Mouse (Mus musculus): Measurements from ENCODE around the gene Fam163a. TPM values are rescaled to one million over a fixed set of nuclear protein-coding genes. Genes with fewer than 3 reads are reported as not detected.

Gene Fam163a
- polyA plus RNA-seq, 1 experiment from 2014 or later = 7.7 TPM

DNA sequence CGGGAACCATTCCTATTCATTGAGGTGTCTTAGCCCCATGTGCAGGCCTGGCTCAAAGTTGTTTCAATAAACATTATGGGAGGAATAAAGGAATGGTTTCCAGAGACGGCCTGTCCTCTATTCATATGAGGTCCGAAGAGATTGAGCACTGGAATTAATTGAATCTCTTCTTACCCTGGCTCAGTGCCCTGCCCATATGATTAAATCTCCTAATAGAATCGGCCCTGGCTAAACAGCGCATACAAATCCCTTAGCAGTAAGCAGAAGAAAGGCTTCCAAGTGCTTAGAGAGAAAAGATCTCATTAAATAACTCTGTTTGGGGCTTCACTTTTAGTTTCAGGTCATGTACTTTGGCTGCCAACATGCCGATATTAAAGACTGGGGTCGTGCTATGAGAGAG lies 12.0 kb downstream of the Fam163a start:
- H3K36me3 ChIP-seq = no peaks in the 10 kb centered on the region
- H3K27ac ChIP-seq = no peak overlapping the region
- H3K9me3 ChIP-seq = no peaks in the 10 kb centered on the region
- 78% methylated on average over 7 of the region's 7 CpGs for WGBS
- H3K4me3 ChIP-seq = no peak overlapping the region
- H3K4me1 ChIP-seq (replicated peaks) = peaks cover 13% of the 10 kb centered on the region; the same call in 1 of the 2 replicates
- DNase-seq (ENCODE audit: low spot score) = no peak
- no peaks in the 10 kb centered on the region for H3K27me3 ChIP-seq (ENCODE audit: insufficient read depth, poor library complexity, severe bottlenecking)

DNA sequence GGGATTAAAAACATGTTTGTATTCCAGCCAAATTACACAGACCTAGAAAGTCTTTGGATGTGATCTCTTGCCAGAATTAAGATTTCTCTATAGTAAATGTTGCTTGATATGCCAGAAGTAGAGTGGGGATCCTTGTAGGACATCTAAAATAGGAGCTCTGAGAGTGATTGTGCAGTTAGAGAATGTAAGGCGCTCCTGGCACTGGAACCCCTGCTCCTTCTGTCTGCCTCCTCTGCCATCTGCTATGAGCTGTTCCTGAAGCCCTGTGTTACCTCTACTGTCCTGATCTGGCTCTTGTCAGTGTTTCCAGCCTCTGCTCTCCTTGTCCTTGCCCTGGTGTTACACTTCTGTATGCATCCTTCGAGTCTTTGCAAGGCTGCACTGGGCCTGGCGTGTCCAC lies 18.2 kb downstream of the Fam163a start:
- H3K4me1 ChIP-seq (replicated peaks) = peaks cover 27% of the 10 kb centered on the region
- H3K27me3 ChIP-seq (ENCODE audit: insufficient read depth, poor library complexity, severe bottlenecking) = no peaks in the 10 kb centered on the region
- DNase-seq (ENCODE audit: low spot score) = no peak
- WGBS = 94% methylated on average over 3 of the region's 3 CpGs
- no peak overlapping the region for H3K27ac ChIP-seq
- no peak overlapping the region for H3K4me3 ChIP-seq
- H3K9me3 ChIP-seq = no peaks in the 10 kb centered on the region
- H3K36me3 ChIP-seq = no peaks in the 10 kb centered on the region

DNA sequence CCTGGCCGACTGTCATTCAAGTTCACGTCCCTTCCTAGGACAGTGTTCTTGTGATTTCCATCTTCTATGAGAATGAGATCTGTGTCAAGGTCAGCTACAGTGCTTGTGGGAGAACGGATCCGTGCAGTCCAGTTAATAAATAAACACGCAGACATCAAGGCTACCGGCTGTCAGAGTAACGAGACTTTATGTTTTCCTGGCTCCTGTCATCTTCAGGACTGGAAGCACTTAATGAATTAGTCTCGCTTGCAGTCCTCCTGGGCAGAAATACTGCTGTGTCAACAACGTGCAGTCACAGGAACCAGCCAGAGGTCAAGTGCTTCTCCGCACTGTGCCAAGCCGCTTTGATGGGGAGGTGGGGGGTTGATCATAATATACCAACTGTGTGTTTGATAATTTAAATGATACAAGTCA lies 20.7 kb downstream of the Fam163a start:
- peaks cover 38% of the 10 kb centered on the region for H3K4me1 ChIP-seq (replicated peaks)
- no peaks in the 10 kb centered on the region for H3K9me3 ChIP-seq
- H3K4me3 ChIP-seq = no peak overlapping the region
- peak overlapping the region; percentile 75 for H3K27ac ChIP-seq
- H3K36me3 ChIP-seq = no peaks in the 10 kb centered on the region
- WGBS = 33% methylated on average over 11 of the region's 11 CpGs
- DNase-seq (ENCODE audit: low spot score) = peak; percentile 38
- no peaks in the 10 kb centered on the region for H3K27me3 ChIP-seq (ENCODE audit: insufficient read depth, poor library complexity, severe bottlenecking)

DNA sequence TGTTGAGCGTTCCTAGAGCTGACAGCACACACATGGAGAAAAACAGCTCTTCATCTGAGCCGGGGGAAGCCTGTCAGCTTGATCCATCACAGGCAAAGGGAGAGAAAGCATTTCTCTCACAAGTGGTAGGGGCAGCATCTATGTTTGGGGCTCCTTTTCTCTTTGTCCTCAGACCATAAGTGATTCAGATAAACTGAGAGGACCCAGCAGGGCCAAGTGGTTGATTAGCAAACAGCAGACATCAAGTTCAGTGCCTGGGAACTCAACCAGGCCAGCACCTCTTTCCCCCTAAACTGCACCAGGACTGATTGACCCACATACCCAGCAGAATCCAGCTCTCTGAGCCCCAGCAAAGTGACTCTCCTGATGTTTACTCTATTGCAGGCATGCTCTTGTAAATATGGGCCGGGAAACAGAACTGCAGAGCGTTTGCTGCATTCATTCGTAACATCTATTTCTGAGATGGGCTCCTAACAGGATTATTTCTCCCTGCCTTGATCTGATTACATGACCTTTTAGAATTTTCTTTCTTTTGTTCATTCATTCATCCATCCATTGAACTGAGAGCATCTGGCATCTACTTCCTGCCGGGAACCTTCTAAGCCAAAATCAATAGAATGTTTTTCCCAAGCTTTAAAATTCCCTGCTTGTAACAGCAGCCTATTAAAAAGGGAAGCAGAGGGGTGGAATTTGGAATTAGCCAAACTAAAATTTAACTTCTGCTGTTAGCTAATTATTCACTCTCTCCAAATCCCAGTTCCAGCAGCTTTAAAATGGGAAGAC lies 21.5 kb downstream of the Fam163a start:
- DNase-seq (ENCODE audit: low spot score) = no peak
- H3K4me1 ChIP-seq (replicated peaks) = peaks cover 38% of the 10 kb centered on the region
- no peaks in the 10 kb centered on the region for H3K9me3 ChIP-seq
- H3K4me3 ChIP-seq = no peak overlapping the region
- no peaks in the 10 kb centered on the region for H3K27me3 ChIP-seq (ENCODE audit: insufficient read depth, poor library complexity, severe bottlenecking)
- H3K27ac ChIP-seq = peak overlapping the region; percentile 75
- WGBS = 58% methylated on average over 6 of the region's 6 CpGs
- no peaks in the 10 kb centered on the region for H3K36me3 ChIP-seq

DNA sequence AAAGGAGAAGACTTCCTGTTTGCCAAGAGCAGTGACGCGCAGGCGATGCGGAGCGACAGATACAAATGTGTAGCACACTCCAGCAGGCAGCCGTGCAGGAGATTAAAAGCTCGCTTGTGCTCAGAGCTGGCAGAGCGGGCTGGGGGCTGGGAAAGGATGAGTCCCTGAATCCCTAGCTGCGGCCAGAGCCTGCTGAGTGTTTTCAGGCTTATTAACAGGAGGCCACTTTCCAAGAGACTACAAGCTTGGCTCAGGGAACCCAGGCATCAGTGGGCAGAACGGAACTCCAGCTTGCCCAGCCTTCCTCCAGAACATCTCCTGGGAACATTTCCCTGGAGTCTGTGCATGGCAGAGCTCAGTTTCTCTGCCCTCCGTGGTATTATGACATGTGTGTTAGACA lies 25.0 kb downstream of the Fam163a start:
- Histone ChIP-seq H3K4me1 (replicated peaks) (peaks cover 38% of the 10 kb centered on the region), H3K27me3 (ENCODE audit: insufficient read depth, poor library complexity, severe bottlenecking) (no peaks in the 10 kb centered on the region), H3K9me3 (no peaks in the 10 kb centered on the region), H3K36me3 (no peaks in the 10 kb centered on the region), H3K4me3 (no peak overlapping the region), H3K27ac (no peak overlapping the region; the same call in 1 of the 2 replicates)
- 53% methylated on average over 11 of the region's 11 CpGs for WGBS
- DNase-seq (ENCODE audit: low spot score) = no peak

DNA sequence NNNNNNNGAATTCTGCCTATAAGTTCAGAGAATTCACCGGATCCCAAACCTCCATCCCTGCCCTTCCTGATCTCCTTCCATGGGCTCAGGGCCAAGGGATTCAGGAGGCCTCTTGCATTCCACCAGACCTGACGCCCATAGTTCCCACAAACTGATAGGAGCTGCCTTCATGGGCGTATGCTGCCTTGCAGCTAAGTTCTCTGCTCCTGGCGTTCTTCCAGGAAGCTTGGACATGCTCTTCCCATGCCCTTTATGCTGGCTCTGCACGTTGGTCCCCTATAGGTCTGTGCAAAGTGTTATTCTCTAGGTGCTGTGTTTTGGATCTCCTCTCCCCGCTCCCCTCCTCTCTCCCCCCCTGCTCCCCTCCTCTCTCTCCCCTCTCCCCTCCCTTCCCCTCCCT lies 36.1 kb downstream of the Fam163a start:
- Histone ChIP-seq H3K36me3 (no peaks in the 10 kb centered on the region), H3K4me3 (no peak overlapping the region), H3K9me3 (0 out of 2 replicates have a peak, but pooled peaks cover 6% of the 10 kb centered on the region), H3K27me3 (ENCODE audit: insufficient read depth, poor library complexity, severe bottlenecking) (no peaks in the 10 kb centered on the region), H3K4me1 (replicated peaks) (no peaks in the 10 kb centered on the region), H3K27ac (no peak overlapping the region)
- WGBS = 65% methylated on average over 6 of the region's 6 CpGs
- DNase-seq (ENCODE audit: low spot score) = no peak

DNA sequence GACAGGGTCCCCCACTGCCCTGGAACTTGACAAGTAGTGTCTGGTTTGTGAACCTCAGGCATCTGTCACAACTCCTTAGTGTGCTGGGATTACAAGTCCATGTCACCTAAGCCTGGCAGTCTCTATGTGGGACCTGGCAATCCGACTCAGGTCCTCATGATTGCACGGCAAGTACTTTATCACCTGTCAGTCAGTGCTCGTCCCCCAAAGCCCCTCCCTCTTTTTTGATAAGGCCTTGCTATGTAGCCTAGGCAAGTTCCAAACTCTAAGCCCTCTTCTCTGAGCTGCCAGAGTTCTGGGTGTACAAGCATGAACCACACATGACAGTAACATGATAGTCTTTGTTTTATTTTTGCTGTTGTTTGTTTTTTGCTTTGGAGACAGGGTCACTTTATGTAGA lies 88.1 kb downstream of the Fam163a start:
- H3K27ac ChIP-seq = no peak overlapping the region
- no peaks in the 10 kb centered on the region for H3K9me3 ChIP-seq
- H3K36me3 ChIP-seq = no peaks in the 10 kb centered on the region
- no peaks in the 10 kb centered on the region for H3K27me3 ChIP-seq (ENCODE audit: insufficient read depth, poor library complexity, severe bottlenecking)
- DNase-seq (ENCODE audit: low spot score) = no peak
- peaks cover 8% of the 10 kb centered on the region for H3K4me1 ChIP-seq (replicated peaks)
- 72% methylated on average over 3 of the region's 3 CpGs for WGBS
- no peak overlapping the region for H3K4me3 ChIP-seq

DNA sequence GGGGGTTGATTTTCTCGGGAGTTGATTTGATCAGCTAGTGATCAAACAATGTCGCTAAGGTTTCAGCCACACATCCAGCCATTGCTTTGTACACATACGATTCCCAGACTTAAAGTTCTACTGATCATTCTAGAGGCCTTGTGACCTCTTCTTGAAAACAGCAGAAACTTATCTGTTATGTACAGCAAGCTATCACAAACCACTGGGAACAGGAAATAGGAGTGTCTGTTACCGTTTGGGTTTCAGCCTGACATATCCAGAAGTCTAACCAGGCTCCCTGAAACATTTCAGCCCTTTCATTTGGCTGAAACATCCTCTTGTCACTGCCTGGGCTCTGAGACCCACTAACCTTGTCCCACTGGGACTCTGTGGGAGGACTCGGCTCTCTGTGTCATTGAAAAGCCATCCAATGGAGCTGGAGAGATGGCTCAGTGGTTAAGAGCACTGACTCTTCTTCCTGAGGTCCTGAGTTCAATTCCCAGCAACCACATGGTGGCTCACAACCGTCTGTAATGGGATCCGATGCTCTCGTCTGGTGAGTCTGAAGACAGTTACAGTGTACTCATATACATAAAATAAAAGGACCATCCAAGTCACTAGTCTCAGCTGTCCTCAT lies 90.8 kb downstream of the Fam163a start:
- 86% methylated on average over 8 of the region's 8 CpGs for WGBS
- Histone ChIP-seq H3K9me3 (no peaks in the 10 kb centered on the region), H3K27me3 (ENCODE audit: insufficient read depth, poor library complexity, severe bottlenecking) (no peaks in the 10 kb centered on the region), H3K36me3 (no peaks in the 10 kb centered on the region), H3K27ac (no peak overlapping the region), H3K4me3 (no peak overlapping the region), H3K4me1 (replicated peaks) (peaks cover 8% of the 10 kb centered on the region)
- no peak for DNase-seq (ENCODE audit: low spot score)

DNA sequence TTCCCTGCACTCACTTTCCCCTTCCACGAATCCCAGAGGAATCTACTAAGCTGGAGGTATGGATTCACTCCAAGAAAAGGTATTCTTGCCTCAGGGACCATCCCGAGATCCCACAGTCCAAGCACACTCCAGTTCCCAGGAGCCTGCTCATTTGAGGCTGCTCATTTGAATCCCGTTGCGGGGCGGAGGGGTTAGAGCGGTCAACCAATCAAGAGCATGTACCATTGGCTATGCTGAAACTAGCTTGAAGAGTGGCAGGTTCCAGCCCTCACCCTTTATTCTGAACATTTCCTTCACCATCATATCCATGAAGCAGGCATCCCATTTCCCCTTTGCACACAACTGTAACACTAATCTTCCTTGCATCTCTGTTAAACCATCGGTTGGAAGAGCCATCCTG lies 92.7 kb downstream of the Fam163a start:
- 0 out of 2 replicates have a peak overlapping the region, but pooled peaks have one; percentile 7 for H3K4me3 ChIP-seq

DNA sequence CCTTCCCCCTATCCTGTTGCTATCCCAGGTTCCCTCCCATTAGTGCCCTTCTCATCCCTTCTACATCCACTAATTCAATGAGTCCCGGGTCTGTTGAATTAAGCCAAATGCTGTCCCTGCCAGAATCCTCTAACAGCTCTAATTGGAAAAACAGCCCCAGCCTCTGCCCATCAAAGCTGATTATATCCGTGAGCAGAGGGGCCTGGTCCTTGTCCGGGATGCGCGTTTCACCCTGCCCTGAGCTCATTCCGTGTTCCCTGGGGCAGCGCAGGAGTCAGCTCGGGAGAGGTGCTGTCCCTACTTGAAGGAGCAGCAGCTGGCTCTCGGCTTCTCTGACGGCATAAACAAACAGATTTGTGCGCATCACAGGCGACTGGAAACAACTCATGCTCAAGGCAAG lies 93.1 kb downstream of the Fam163a start:
- Histone ChIP-seq H3K36me3 (no peaks in the 10 kb centered on the region), H3K27me3 (ENCODE audit: insufficient read depth, poor library complexity, severe bottlenecking) (no peaks in the 10 kb centered on the region), H3K4me1 (replicated peaks) (peaks cover 13% of the 10 kb centered on the region), H3K27ac (peak overlapping the region; percentile 36; the same call in 1 of the 2 replicates), H3K4me3 (0 out of 2 replicates have a peak overlapping the region, but pooled peaks have one; percentile 7), H3K9me3 (no peaks in the 10 kb centered on the region)
- WGBS = 34% methylated on average over 12 of the region's 12 CpGs
- no peak for DNase-seq (ENCODE audit: low spot score)

More for the DNA sequence above, 92.7 kb downstream of the Fam163a start:
- Histone ChIP-seq H3K9me3 (no peaks in the 10 kb centered on the region), H3K27ac (peak overlapping the region; percentile 36; the same call in 1 of the 2 replicates), H3K36me3 (no peaks in the 10 kb centered on the region), H3K27me3 (ENCODE audit: insufficient read depth, poor library complexity, severe bottlenecking) (no peaks in the 10 kb centered on the region), H3K4me1 (replicated peaks) (peaks cover 13% of the 10 kb centered on the region)
- 53% methylated on average over 7 of the region's 7 CpGs for WGBS
- no peak for DNase-seq (ENCODE audit: low spot score)

DNA sequence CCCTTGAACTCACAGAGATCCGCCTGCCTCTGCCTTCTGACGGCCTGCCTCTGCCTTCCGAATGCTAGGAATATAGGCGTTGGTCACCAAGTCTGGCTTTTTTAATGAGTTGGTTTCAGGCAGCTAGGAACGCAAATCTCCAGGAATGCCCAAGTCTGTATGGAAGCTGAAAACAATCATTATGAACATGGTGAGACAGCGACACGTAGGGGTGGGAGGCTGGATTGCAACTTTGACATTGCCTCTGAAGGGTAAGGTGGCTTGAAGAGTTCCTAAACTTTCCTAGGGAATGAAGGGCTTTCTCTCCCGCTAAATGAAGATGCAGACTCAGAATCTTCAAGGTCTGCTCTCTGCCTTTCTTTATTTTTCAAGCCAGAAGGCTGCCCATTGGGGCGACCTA lies 93.7 kb downstream of the Fam163a start:
- no peak overlapping the region for H3K27ac ChIP-seq
- no peak for DNase-seq (ENCODE audit: low spot score)
- H3K4me3 ChIP-seq = no peak overlapping the region
- 75% methylated on average over 9 of the region's 9 CpGs for WGBS
- no peaks in the 10 kb centered on the region for H3K9me3 ChIP-seq
- peaks cover 13% of the 10 kb centered on the region for H3K4me1 ChIP-seq (replicated peaks)
- H3K27me3 ChIP-seq (ENCODE audit: insufficient read depth, poor library complexity, severe bottlenecking) = no peaks in the 10 kb centered on the region
- H3K36me3 ChIP-seq = no peaks in the 10 kb centered on the region

DNA sequence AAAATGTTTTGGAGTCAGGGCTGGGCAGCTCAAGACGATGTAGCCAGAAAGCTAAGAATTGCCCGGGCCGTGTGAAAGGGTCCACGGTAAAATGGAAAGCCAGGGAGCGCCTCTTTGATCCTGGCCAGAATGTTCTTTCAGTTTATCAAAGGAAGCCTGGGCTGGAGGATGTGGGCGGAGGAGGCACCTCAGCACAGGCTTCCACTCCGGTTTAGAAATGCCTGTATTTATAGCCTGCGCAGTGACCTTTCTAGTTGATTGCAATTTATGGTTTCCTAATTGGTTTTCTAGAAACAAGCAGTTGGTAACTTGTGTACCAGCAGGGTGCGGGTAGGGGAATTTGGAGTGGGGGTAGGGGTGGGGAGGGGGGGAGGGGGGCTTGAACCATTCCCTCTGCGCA lies 96.4 kb downstream of the Fam163a start:
- DNase-seq (ENCODE audit: low spot score) = no peak
- Histone ChIP-seq H3K9me3 (no peaks in the 10 kb centered on the region), H3K27me3 (ENCODE audit: insufficient read depth, poor library complexity, severe bottlenecking) (no peaks in the 10 kb centered on the region), H3K27ac (no peak overlapping the region), H3K4me1 (replicated peaks) (0 out of 2 replicates have a peak, but pooled peaks cover 5% of the 10 kb centered on the region), H3K4me3 (no peak overlapping the region), H3K36me3 (no peaks in the 10 kb centered on the region)
- WGBS = 64% methylated on average over 10 of the region's 10 CpGs

DNA sequence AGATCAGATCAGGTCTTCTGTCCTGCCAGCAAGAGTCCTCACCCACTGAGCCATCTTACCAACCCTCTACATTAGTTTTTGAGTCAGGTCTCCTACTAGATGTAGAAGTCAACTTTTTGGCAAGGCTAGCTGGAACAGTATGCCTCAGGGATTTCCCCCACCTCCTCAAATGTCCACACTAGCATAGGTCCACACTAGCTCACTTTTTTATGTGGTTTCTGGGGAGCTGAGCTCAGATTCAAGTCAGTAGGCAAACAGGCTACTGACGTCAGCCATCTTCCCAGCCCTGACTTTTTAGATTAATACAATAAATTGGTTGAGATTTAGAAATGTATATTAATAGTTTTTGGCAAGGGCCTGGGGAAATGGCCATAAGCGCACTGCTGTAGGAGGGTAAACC lies 97.4 kb downstream of the Fam163a start:
- Histone ChIP-seq H3K4me1 (replicated peaks) (0 out of 2 replicates have a peak, but pooled peaks cover 5% of the 10 kb centered on the region), H3K27ac (no peak overlapping the region), H3K27me3 (ENCODE audit: insufficient read depth, poor library complexity, severe bottlenecking) (no peaks in the 10 kb centered on the region), H3K4me3 (no peak overlapping the region), H3K9me3 (no peaks in the 10 kb centered on the region), H3K36me3 (no peaks in the 10 kb centered on the region)
- no peak for DNase-seq (ENCODE audit: low spot score)
- 92% methylated on average over 2 of the region's 2 CpGs for WGBS
